Mouse (Mus musculus) liver, adult 2 months (tissue): ENCODE measurements around the gene Olfr92.

ENCODE experiments used
- CTCF ChIP-seq: fragments of 200-500 bp; IDR thresholded peaks from 2 replicates; pipeline ENCODE4 v1.5.1; 2011; ENCODE audit warnings: low read depth, low read length, control low read depth
- POLR2A ChIP-seq: fragments of 200-500 bp; IDR thresholded peaks from 2 replicates; pipeline ENCODE4 v1.6.1; 2011; ENCODE audit warnings: low read length, control low read depth; ENCODE audit not compliant: insufficient read depth; ENCODE audit errors: extremely low read depth

DNA sequence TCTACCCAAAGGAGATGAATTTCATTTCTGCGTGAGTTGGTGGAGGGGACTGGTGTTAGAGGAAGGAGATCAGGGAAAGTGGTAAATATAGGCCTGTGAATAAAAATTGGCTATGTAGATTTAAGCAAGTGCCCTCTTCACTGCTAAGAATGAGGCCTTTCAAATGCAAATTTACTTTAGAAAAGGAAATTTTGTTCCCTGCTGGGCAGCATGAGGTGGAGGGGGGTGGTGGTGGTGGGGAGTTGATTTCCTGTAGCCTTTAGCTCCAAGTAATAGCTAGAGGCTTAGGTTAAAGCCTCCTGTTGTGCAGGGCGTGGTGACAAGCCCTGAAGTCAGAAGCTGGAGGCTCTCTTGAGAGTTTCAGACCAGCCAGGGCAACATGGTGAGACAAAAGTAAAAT lies 40.9 kb downstream of the Olfr92 start:
- no peak for TF ChIP-seq CTCF
- TF ChIP-seq POLR2A = no peak
